Mouse (Mus musculus) intestine, postnatal 0 days (tissue): ENCODE measurements at regions not wholly inside any gene's neighbourhood (a gene's known extent, or its start where the extent isn't known, plus 50 kb on each side); places are given as distances from the start of the nearest gene placed in this dataset.

ENCODE experiments used
- ATAC-seq: fragments of 200-750 bp; cut with Nextera tagmentation; 2 replicates; pipeline ENCODE4 v1.8.0; 2017; ENCODE audit warnings: mild to moderate bottlenecking, moderate TSS enrichment, moderate library complexity
- H3K27ac ChIP-seq: fragments of 300-500 bp; sonication (generic); 2 replicates; pipeline ENCODE4 v1.5.1; 2014; ENCODE audit warnings: mild to moderate bottlenecking, low read depth, low read length, moderate library complexity
- H3K27me3 ChIP-seq: fragments of 300-500 bp; sonication (generic); replicated peaks from 2 replicates; pipeline ENCODE4 v1.6.1; 2014; ENCODE audit warnings: low read length, mixed read lengths; ENCODE audit not compliant: control insufficient read depth, insufficient read depth
- H3K36me3 ChIP-seq: fragments of 300-500 bp; sonication (generic); 2 replicates; pipeline ENCODE4 v1.6.1; 2014; ENCODE audit warnings: mild to moderate bottlenecking, moderate library complexity; ENCODE audit not compliant: control insufficient read depth, insufficient read depth
- H3K4me1 ChIP-seq: fragments of 300-500 bp; sonication (generic); replicated peaks from 2 replicates; pipeline ENCODE4 v1.6.1; 2014; ENCODE audit warnings: antibody characterized with exemption, low read length, mixed read lengths; ENCODE audit not compliant: control insufficient read depth, insufficient read depth
- H3K4me2 ChIP-seq: fragments of 300-500 bp; sonication (generic); replicated peaks from 2 replicates; pipeline ENCODE4 v1.6.1; 2014; ENCODE audit warnings: low read depth, mild to moderate bottlenecking, moderate library complexity
- H3K4me3 ChIP-seq: fragments of 300-500 bp; sonication (generic); 2 replicates; pipeline ENCODE4 v1.5.1; 2014; ENCODE audit warnings: low read depth, low read length
- H3K9ac ChIP-seq: fragments of 300-500 bp; sonication (generic); 2 replicates; pipeline ENCODE4 v1.6.1; 2014; ENCODE audit warnings: mild to moderate bottlenecking, low read depth, low read length
- H3K9me3 ChIP-seq: fragments of 300-500 bp; sonication (generic); 2 replicates; pipeline ENCODE4 v1.6.1; 2016; ENCODE audit warnings: mixed run types; ENCODE audit not compliant: control insufficient read depth
- CTCF ChIP-seq: sonication (generic); IDR thresholded peaks from 2 replicates; pipeline ENCODE4 v1.5.1; 2016; ENCODE audit warnings: low read depth, mild to moderate bottlenecking, control low read depth, antibody characterized with exemption, moderate library complexity
- WGBS: fragments of 180-500 bp; shearing (Covaris S2); extraction: QIAGEN DNeasy Blood & Tissue Kit; methylation state at CpG from one replicate; pipeline ENCODE4 v1.1.7; 2014; 5-methylcytosine and 5-hydroxymethylcytosine counted together

- H3K9ac ChIP-seq, result no peak overlapping the region
- H3K4me2 ChIP-seq, result no peak overlapping the region
- no peak overlapping the region for H3K4me3 ChIP-seq
- H3K36me3 ChIP-seq, result no peaks in the 10 kb centered on the region
- no peaks in the 10 kb centered on the region for H3K4me1 ChIP-seq
- H3K9me3 ChIP-seq, result no peaks in the 10 kb centered on the region
- H3K27me3 ChIP-seq, result no peaks in the 10 kb centered on the region
- H3K27ac ChIP-seq, result no peak overlapping the region
- 84% methylated on average over 10 of the region's 10 CpGs for WGBS
- no peak for ATAC-seq
- no peak for TF ChIP-seq CTCF
These were observed 173.5 kb downstream of the 9530068E07Rik start for GRCm38 (mm10) chr11:52569759-52570158.

- no peak overlapping the region for H3K4me3 ChIP-seq
- no peaks in the 10 kb centered on the region for H3K27me3 ChIP-seq
- no peaks in the 10 kb centered on the region for H3K9me3 ChIP-seq
- ATAC-seq, result no peak
- H3K9ac ChIP-seq, result no peak overlapping the region
- H3K4me2 ChIP-seq, result no peak overlapping the region
- no peak overlapping the region for H3K27ac ChIP-seq
- no peaks in the 10 kb centered on the region for H3K4me1 ChIP-seq
- TF ChIP-seq CTCF, result peak; percentile 45
- 55% methylated on average over 9 of the region's 9 CpGs for WGBS
- no peaks in the 10 kb centered on the region for H3K36me3 ChIP-seq
These were observed 182.2 kb downstream of the 9530068E07Rik start for GRCm38 (mm10) chr11:52578471-52578870.

GRCm38 (mm10) chr11:52579764-52580377, 183.6 kb downstream of the 9530068E07Rik start:
- H3K36me3 ChIP-seq, result no peaks in the 10 kb centered on the region
- H3K4me2 ChIP-seq, result no peak overlapping the region
- no peak overlapping the region for H3K27ac ChIP-seq
- no peak overlapping the region for H3K9ac ChIP-seq
- H3K27me3 ChIP-seq, result no peaks in the 10 kb centered on the region
- no peak for ATAC-seq
- H3K4me1 ChIP-seq, result no peaks in the 10 kb centered on the region
- TF ChIP-seq CTCF, result no peak
- 61% methylated on average over 13 of the region's 13 CpGs for WGBS
- no peaks in the 10 kb centered on the region for H3K9me3 ChIP-seq
- no peak overlapping the region for H3K4me3 ChIP-seq

GRCm38 (mm10) chr11:52591596-52592180, 172.7 kb upstream of the Fstl4 start:
- no peaks in the 10 kb centered on the region for H3K27me3 ChIP-seq
- no peak for ATAC-seq
- H3K4me1 ChIP-seq, result no peaks in the 10 kb centered on the region
- H3K9ac ChIP-seq, result no peak overlapping the region
- no peaks in the 10 kb centered on the region for H3K36me3 ChIP-seq
- TF ChIP-seq CTCF, result no peak
- H3K27ac ChIP-seq, result no peak overlapping the region
- WGBS, result 61% methylated on average over 9 of the region's 9 CpGs
- H3K4me3 ChIP-seq, result no peak overlapping the region
- no peak overlapping the region for H3K4me2 ChIP-seq
- 0 out of 2 replicates have a peak, but pooled peaks cover 5% of the 10 kb centered on the region for H3K9me3 ChIP-seq

GRCm38 (mm10) chr11:52594092-52594491, 170.3 kb upstream of the Fstl4 start:
- no peaks in the 10 kb centered on the region for H3K36me3 ChIP-seq
- 0 out of 2 replicates have a peak, but pooled peaks cover 5% of the 10 kb centered on the region for H3K9me3 ChIP-seq
- H3K9ac ChIP-seq, result no peak overlapping the region
- H3K4me3 ChIP-seq, result no peak overlapping the region
- TF ChIP-seq CTCF, result no peak
- H3K27ac ChIP-seq, result no peak overlapping the region
- ATAC-seq, result no peak
- no peaks in the 10 kb centered on the region for H3K4me1 ChIP-seq
- H3K4me2 ChIP-seq, result no peak overlapping the region
- WGBS, result 62% methylated on average over 4 of the region's 4 CpGs
- no peaks in the 10 kb centered on the region for H3K27me3 ChIP-seq

- Histone ChIP-seq H3K36me3 (no peaks in the 10 kb centered on the region), H3K4me1 (no peaks in the 10 kb centered on the region), H3K27ac (no peak overlapping the region), H3K4me2 (no peak overlapping the region), H3K27me3 (no peaks in the 10 kb centered on the region), H3K4me3 (no peak overlapping the region), H3K9me3 (no peaks in the 10 kb centered on the region), H3K9ac (no peak overlapping the region)
- ATAC-seq, result no peak
- no peak for TF ChIP-seq CTCF
- 83% methylated on average over 6 of the region's 6 CpGs for WGBS
These were observed 163.2 kb upstream of the Fstl4 start for GRCm38 (mm10) chr11:52601196-52601595.
